Mouse (Mus musculus) lung, adult 2 months (tissue): ENCODE data around the gene Zg16. TPM values are rescaled to one million over a fixed set of nuclear protein-coding genes. Genes with fewer than 3 reads are reported as not detected.
"Not testable (repeated sequence)": the region's sequence is repeated elsewhere in the genome, so short reads cannot be mapped to it uniquely, and the experiment has no call there.

ENCODE experiments used
- DNase-seq: peaks from one replicate; pipeline ENCODE4 v3.0.0; 2022
- H3K4me1 ChIP-seq: fragments of 200-500 bp; 2 replicates; pipeline ENCODE4 v1.6.1; 2011; ENCODE audit warnings: low read length; ENCODE audit not compliant: control insufficient read depth, insufficient read depth
- H3K4me3 ChIP-seq: fragments of 200-500 bp; replicated peaks from 2 replicates; pipeline ENCODE3; 2011; ENCODE audit warnings: low read depth, mild to moderate bottlenecking, control low read depth, low read length; ENCODE audit errors: extremely low read depth
- CTCF ChIP-seq: fragments of 200-500 bp; IDR thresholded peaks from 2 replicates; pipeline ENCODE4 v1.5.1; 2011; ENCODE audit warnings: mild to moderate bottlenecking, low read length, control low read depth; ENCODE audit not compliant: insufficient read depth
- POLR2A ChIP-seq: fragments of 200-500 bp; IDR thresholded peaks from 2 replicates; pipeline ENCODE4 v1.6.1; 2011; ENCODE audit warnings: low read depth, mild to moderate bottlenecking, control low read depth, low read length, borderline replicate concordance; ENCODE audit errors: extremely low read depth
- WGBS: fragments of 180-500 bp; shearing (Covaris S2); methylation state at CpG from one replicate; pipeline ENCODE4 v1.1.7; 2018; 5-methylcytosine and 5-hydroxymethylcytosine counted together
- polyA plus RNA-seq: library from polyadenylated mRNA; depleted of rRNA; stranded (reverse); fragments of >200 nt; gene quantifications from 2 replicates; pipeline ENCODE4 v1.2.3, GENCODE M21; 2012

Gene Zg16
- polyA plus RNA-seq, 1 experiment: 0.37 TPM

DNA sequence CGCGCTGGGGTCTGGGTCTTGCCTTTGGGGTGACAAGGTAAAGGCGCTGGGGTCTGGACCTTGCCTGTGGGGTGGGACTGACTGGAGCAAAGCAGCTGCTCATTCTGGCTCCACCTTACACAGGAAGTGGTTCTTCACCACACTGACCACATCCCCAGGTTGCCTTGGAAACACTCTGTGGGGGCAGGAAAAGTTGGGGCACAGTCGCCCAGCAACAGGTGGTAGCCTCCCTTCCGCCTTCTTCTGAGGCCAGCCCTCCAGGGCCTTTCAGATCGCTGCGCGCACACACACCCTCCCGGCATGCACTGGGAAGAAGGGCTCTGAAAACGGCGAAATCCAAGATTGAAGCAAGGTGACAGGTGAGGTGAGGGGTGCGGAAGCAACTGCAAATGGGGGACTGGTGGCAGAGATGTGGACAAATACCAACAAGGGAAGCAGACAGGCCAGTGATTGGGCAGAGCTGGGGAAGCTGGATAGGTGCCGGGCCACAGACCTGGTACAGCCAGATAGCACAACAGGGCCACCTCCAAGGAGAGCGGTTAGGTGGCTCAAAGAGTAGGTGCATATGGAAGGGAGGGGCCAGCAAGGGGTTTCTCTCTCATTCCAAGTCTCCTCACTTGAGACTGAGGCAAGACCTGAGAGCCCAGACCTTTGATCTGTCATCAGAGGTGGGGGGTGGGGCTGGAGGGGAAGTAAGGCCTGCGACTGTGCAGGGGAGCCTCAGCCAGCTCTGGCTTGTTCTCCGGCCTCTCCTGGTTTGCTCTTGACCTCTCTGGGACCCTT is 4.2 kb upstream of the Zg16 start, which contains the start of gene AI467606:
TSS of gene AI467606 (plus strand) at position 246 of the 783 bp plus-strand sequence.
- H3K4me1 ChIP-seq: peaks cover 6% of the 10 kb centered on the region
- WGBS: 44% methylated on average over 16 of the region's 16 CpGs
- H3K4me3 ChIP-seq: peak within 1 kb of the TSS; percentile 68
- DNase-seq: peak; percentile 59
- TF ChIP-seq POLR2A: peak; percentile 48; the same call in 1 of the 2 replicates
- TF ChIP-seq CTCF: no peak

DNA sequence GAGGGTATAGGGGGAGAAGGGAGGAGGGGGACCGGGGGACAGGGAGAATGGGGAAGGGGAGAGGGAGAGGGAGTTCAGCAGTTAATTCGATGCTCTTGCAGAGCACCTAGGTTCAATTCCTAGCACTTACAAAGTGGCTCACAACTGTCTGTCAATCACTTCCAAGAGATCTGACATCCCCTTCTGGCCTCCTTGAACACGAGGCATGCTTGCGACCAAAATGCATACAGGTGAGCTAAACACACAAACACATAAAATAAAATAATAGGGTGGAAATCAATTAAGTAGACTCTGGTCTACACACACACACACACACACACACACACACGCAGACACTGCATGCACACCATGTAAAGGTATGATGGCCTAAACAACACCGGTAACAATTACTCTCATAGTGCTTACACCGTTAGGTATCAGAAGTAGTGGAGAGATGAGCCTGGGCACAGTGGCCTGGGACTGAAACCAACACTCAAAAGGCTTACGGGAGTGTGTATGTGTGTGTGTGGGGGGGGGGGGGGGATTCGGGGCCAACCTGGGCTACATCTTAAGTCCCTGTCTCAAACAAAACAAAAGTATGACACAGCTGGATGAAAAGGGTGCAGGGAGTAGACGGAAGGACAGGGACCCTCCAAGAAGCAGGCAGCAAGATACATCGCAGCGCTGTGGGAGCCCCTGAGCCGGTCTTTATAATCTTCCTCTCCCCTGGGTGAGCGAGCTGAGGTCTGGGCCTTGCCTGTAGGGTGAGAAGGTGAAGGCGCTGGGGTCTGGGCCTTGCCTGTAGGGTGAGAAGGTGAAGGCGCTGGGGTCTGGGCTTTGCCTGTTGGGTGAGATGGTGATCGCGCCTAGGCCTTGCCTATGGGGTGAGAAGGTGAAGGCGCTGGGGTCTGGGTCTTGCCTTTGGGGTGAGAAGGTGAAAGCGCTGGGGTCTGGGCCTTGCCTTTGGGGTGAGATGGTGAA is 3.3 kb upstream of the Zg16 start:
- 81% methylated on average over 20 of the region's 20 CpGs for WGBS
- DNase-seq: no peak

DNA sequence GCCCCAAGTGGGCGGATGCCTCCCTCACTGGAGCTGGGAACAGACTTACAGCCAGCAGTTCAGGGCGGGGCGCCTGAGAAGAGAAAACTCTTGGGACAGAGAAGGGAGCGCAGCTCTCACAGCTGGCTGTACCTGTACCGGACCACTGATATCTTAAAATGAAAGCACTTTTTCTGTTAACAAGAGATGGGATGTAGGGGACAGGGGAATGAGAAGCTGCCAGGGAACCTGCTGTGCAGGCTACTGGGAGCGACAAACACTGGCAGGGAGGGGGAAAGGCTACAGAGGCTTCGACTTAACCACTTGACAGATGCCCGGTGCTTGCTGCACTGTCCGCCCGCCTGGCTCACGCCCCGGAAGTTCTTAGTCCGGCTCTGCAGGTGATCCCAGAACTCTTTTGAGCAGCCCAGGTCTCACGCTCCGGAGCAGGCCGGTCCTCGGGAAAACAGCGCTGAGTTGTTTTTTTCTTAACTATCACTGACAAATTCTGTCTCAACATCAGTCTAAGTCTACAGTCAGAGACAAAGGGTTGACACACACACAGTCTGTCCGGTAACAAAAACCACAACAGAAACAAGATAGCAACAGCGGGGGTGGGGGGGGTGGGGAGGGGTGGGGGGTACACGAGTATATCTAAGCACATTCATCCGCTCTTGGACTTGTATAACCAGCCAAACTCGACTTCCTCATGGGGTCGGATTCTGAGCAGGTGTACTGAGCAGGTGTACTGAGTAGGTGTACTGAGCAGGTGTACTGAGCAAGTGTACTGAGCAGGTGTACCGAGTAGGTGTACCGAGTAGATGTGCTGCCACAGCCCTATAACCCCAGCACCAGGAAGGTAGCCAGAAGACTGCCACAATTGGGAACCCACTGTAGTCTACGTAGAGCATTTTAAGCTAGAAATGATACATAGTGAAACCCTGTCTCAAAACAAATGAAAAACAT is 2.0 kb upstream of the Zg16 start:
- WGBS: 18% methylated on average over 27 of the region's 27 CpGs
- peak; percentile 46 for DNase-seq
- Histone ChIP-seq H3K4me3 (no peak overlapping the region), H3K4me1 (peaks cover 6% of the 10 kb centered on the region)
- TF ChIP-seq CTCF (no peak), POLR2A (no peak)

More for the DNA sequence above, 3.3 kb upstream of the Zg16 start:
- TF ChIP-seq CTCF (no peak), POLR2A (no peak)
- H3K4me3 ChIP-seq: peak overlapping the region; percentile 36
- peaks cover 6% of the 10 kb centered on the region for H3K4me1 ChIP-seq

DNA sequence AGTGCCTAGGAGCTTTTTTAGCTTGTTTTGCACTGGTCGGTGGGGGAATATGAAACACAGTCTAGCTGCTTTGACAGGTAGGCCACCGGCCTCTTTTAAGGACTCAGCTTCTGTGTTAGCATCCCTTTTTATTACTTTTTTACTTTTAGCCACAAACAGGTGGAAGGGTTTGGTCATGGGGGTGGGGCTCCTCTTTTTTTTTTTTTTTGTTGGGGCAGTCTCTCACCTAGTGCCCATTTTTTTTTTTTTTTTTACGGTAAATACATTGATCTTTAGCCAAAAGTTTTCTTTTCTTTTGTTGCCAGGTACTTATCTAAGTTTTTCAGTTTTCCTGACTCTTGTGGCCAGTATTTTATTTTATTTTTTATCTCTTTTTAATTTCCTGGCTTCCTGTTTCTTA is 955 bp upstream of the Zg16 start:
- DNase-seq: no peak
- WGBS: 75% methylated on average over 3 of the region's 3 CpGs
- Histone ChIP-seq H3K4me3 (no peak overlapping the region), H3K4me1 (peaks cover 6% of the 10 kb centered on the region)
- no peak for TF ChIP-seq POLR2A

- not testable (repeated sequence) for H3K4me1 ChIP-seq, DNase-seq, H3K4me3 ChIP-seq
- 53% methylated on average over 6 of the region's 6 CpGs for WGBS
Measured at GRCm38 (mm10) chr7:127085751-127086150, 1.4 kb downstream of the Zg16 start.

DNA sequence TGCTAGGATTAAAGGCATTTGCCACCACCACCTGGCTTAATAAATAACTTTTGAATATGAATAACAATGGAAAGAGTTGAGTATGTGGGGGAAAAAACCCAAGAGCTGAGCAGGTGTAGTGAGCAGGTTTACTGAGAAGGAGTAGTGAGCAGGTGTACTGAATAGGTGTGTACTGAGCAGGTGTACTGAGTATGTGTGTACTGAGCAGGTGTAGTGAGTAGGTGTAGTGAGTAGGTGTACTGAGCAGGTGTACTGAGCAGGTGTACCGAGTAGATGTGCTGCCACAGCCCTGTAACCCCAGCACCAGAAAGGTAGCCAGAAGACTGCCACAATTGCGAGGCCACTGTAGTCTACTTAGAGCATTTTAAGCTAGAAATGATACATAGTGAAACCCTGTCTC is 2.3 kb downstream of the Zg16 start:
- Histone ChIP-seq H3K4me3 (no peak overlapping the region), H3K4me1 (peaks cover 6% of the 10 kb centered on the region)
- DNase-seq: no peak
- WGBS: 81% methylated on average over 2 of the region's 2 CpGs
- TF ChIP-seq POLR2A (no peak), CTCF (no peak)

GRCm38 (mm10) chr7:127083689-127084088 is 3.4 kb downstream of the Zg16 start:
- Histone ChIP-seq H3K4me3 (no peak overlapping the region), H3K4me1 (no peaks in the 10 kb centered on the region; the same call in 1 of the 2 replicates)
- 67% methylated on average over 4 of the region's 4 CpGs for WGBS
- TF ChIP-seq CTCF: no peak
- TF ChIP-seq POLR2A: no peak
- DNase-seq: no peak

GRCm38 (mm10) chr7:127082995-127083394 is 4.1 kb downstream of the Zg16 start:
- TF ChIP-seq POLR2A (no peak), CTCF (no peak)
- H3K4me1 ChIP-seq: no peaks in the 10 kb centered on the region; the same call in 1 of the 2 replicates
- WGBS: 40% methylated on average over 2 of the region's 2 CpGs
- H3K4me3 ChIP-seq: no peak overlapping the region
- DNase-seq: no peak

DNA sequence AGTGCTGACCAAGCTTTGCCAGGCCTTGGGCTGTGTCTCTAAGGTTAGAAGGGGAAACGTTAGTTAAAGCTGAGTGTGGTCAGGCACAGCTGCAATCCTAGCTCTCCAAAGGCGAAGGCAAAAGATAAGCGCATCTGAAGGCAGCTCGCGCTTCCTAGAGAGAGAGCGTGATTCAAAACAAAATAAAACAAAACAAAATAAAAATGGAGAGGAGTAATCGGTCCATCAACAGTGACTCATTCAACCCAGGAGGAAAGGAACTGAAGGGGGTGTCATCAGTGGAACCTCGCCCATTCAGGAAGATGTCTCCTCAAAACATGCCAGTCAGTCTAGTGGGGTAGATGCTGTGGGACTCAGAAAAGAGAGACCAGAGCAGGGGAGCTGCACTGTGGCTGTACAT is 4.9 kb downstream of the Zg16 start:
- no peak for DNase-seq
- 59% methylated on average over 8 of the region's 8 CpGs for WGBS
- H3K4me1 ChIP-seq: no peaks in the 10 kb centered on the region; the same call in 1 of the 2 replicates

More for the DNA sequence above, 4.9 kb downstream of the Zg16 start:
- no peak overlapping the region for H3K4me3 ChIP-seq
- TF ChIP-seq POLR2A (no peak), CTCF (no peak)
